Mouse (Mus musculus) hindbrain, embryonic 12.5 days (tissue): Measurements from ENCODE around the gene Pde6c. TPM values are rescaled to one million over a fixed set of nuclear protein-coding genes. Genes with fewer than 3 reads are reported as not detected.

Experiments
- ATAC-seq: fragments of 200-750 bp; cut with Nextera tagmentation; 2 replicates; pipeline ENCODE4 v1.8.0; 2017; ENCODE audit warnings: moderate TSS enrichment; ENCODE audit not compliant: low FRiP score
- H3K27ac ChIP-seq: fragments of 300-500 bp; sonication (generic); 2 replicates; pipeline ENCODE4 v1.5.1; 2016; ENCODE audit warnings: mild to moderate bottlenecking
- H3K27me3 ChIP-seq: fragments of 300-500 bp; sonication (generic); 2 replicates; pipeline ENCODE4 v1.6.1; 2016; ENCODE audit warnings: mild to moderate bottlenecking
- H3K36me3 ChIP-seq: fragments of 300-500 bp; sonication (generic); 2 replicates; pipeline ENCODE4 v1.6.1; 2016; ENCODE audit warnings: mild to moderate bottlenecking
- H3K4me1 ChIP-seq: fragments of 300-500 bp; sonication (generic); 2 replicates; pipeline ENCODE4 v1.6.1; 2016
- H3K4me2 ChIP-seq: fragments of 300-500 bp; sonication (generic); replicated peaks from 2 replicates; pipeline ENCODE4 v1.6.1; 2016; ENCODE audit warnings: mild to moderate bottlenecking
- H3K4me3 ChIP-seq: fragments of 300-500 bp; sonication (generic); 2 replicates; pipeline ENCODE4 v1.5.1; 2016; ENCODE audit warnings: mild to moderate bottlenecking
- H3K9ac ChIP-seq: fragments of 300-500 bp; sonication (generic); 2 replicates; pipeline ENCODE4 v1.6.1; 2016; ENCODE audit warnings: mild to moderate bottlenecking, moderate library complexity
- H3K9me3 ChIP-seq: fragments of 300-500 bp; sonication (generic); replicated peaks from 2 replicates; pipeline ENCODE4 v1.6.1; 2016; ENCODE audit warnings: mild to moderate bottlenecking
- WGBS: fragments of 180-500 bp; shearing (Covaris S2); methylation state at CpG from one replicate; pipeline ENCODE4 v1.1.7; 2016; 5-methylcytosine and 5-hydroxymethylcytosine counted together
- polyA plus RNA-seq: library from polyadenylated mRNA; unstranded; fragments of >200 nt; fragmentation: Nextera tagmentation; extraction: Ambion mirVana; gene quantifications from 2 replicates; pipeline ENCODE4 v1.2.1, GENCODE M21; 2016

Gene Pde6c
- polyA plus RNA-seq, 1 experiment from 2014 or later, result 0.14 TPM

GRCm38 (mm10) chr19:38164633-38165032 is 32.1 kb downstream of the Pde6c start:
- 69% methylated on average over 2 of the region's 2 CpGs for WGBS
- Histone ChIP-seq H3K27me3 (no peaks in the 10 kb centered on the region), H3K36me3 (no peaks in the 10 kb centered on the region), H3K4me3 (no peak overlapping the region), H3K27ac (no peak overlapping the region), H3K9me3 (no peaks in the 10 kb centered on the region), H3K4me1 (no peaks in the 10 kb centered on the region), H3K4me2 (no peak overlapping the region), H3K9ac (no peak overlapping the region)
- no peak for ATAC-seq

- no peak overlapping the region for H3K27ac ChIP-seq
- 92% methylated on average over 9 of the region's 9 CpGs for WGBS
- 0 out of 2 replicates have a peak, but pooled peaks cover 5% of the 10 kb centered on the region for H3K36me3 ChIP-seq
- no peak overlapping the region for H3K4me2 ChIP-seq
- no peak for ATAC-seq
- no peaks in the 10 kb centered on the region for H3K27me3 ChIP-seq
- no peaks in the 10 kb centered on the region for H3K4me1 ChIP-seq
- H3K9ac ChIP-seq, result no peak overlapping the region
- H3K9me3 ChIP-seq, result no peaks in the 10 kb centered on the region
- no peak overlapping the region for H3K4me3 ChIP-seq
Measured at GRCm38 (mm10) chr19:38179675-38180074, 47.1 kb downstream of the Pde6c start.

GRCm38 (mm10) chr19:38186631-38187344 is 54.2 kb downstream of the Pde6c start:
- ATAC-seq, result no peak
- no peak overlapping the region for H3K9ac ChIP-seq
- 91% methylated on average over 5 of the region's 5 CpGs for WGBS

GRCm38 (mm10) chr19:38187345-38187680 is 54.7 kb downstream of the Pde6c start:
- Histone ChIP-seq H3K4me2 (no peak overlapping the region), H3K4me3 (no peak overlapping the region), H3K36me3 (peaks cover 5% of the 10 kb centered on the region), H3K9me3 (no peaks in the 10 kb centered on the region), H3K27ac (no peak overlapping the region), H3K27me3 (no peaks in the 10 kb centered on the region), H3K9ac (no peak overlapping the region), H3K4me1 (no peaks in the 10 kb centered on the region)
- WGBS, result 92% methylated on average over 2 of the region's 2 CpGs
- no peak for ATAC-seq

More at GRCm38 (mm10) chr19:38186631-38187344, 54.2 kb downstream of the Pde6c start:
- H3K4me3 ChIP-seq, result no peak overlapping the region
- H3K4me1 ChIP-seq, result no peaks in the 10 kb centered on the region
- peaks cover 5% of the 10 kb centered on the region for H3K36me3 ChIP-seq
- H3K4me2 ChIP-seq, result no peak overlapping the region
- H3K9me3 ChIP-seq, result no peaks in the 10 kb centered on the region
- H3K27me3 ChIP-seq, result no peaks in the 10 kb centered on the region
- H3K27ac ChIP-seq, result no peak overlapping the region

GRCm38 (mm10) chr19:38190606-38191005 is 58.0 kb downstream of the Pde6c start:
- WGBS, result 93% methylated on average over 3 of the region's 3 CpGs
- ATAC-seq, result no peak
- H3K4me1 ChIP-seq, result no peaks in the 10 kb centered on the region
- H3K36me3 ChIP-seq, result peaks cover 5% of the 10 kb centered on the region
- H3K4me3 ChIP-seq, result no peak overlapping the region
- H3K27ac ChIP-seq, result no peak overlapping the region
- H3K27me3 ChIP-seq, result no peaks in the 10 kb centered on the region
- H3K9ac ChIP-seq, result no peak overlapping the region
- no peaks in the 10 kb centered on the region for H3K9me3 ChIP-seq
- H3K4me2 ChIP-seq, result no peak overlapping the region

- H3K27ac ChIP-seq, result no peak overlapping the region
- no peak for ATAC-seq
- no peak overlapping the region for H3K4me2 ChIP-seq
- peaks cover 4% of the 10 kb centered on the region for H3K36me3 ChIP-seq
- no peak overlapping the region for H3K9ac ChIP-seq
- no peak overlapping the region for H3K4me3 ChIP-seq
- no peaks in the 10 kb centered on the region for H3K27me3 ChIP-seq
- H3K9me3 ChIP-seq, result no peaks in the 10 kb centered on the region
- WGBS, result 88% methylated on average over 5 of the region's 5 CpGs
- no peaks in the 10 kb centered on the region for H3K4me1 ChIP-seq
Measured at GRCm38 (mm10) chr19:38191446-38191845, 58.9 kb downstream of the Pde6c start.

- Histone ChIP-seq H3K36me3 (no peaks in the 10 kb centered on the region), H3K4me1 (no peaks in the 10 kb centered on the region), H3K27ac (no peak overlapping the region), H3K4me2 (no peak overlapping the region), H3K9ac (no peak overlapping the region), H3K4me3 (no peak overlapping the region), H3K9me3 (no peaks in the 10 kb centered on the region), H3K27me3 (no peaks in the 10 kb centered on the region)
- 93% methylated on average over 4 of the region's 4 CpGs for WGBS
- no peak for ATAC-seq
Measured at GRCm38 (mm10) chr19:38195245-38195644, 62.7 kb downstream of the Pde6c start.

GRCm38 (mm10) chr19:38198731-38199130 is 66.2 kb downstream of the Pde6c start:
- Histone ChIP-seq H3K27me3 (no peaks in the 10 kb centered on the region), H3K4me2 (no peak overlapping the region), H3K4me3 (no peak overlapping the region), H3K27ac (no peak overlapping the region), H3K9ac (no peak overlapping the region), H3K36me3 (peaks cover 8% of the 10 kb centered on the region), H3K9me3 (no peaks in the 10 kb centered on the region), H3K4me1 (no peaks in the 10 kb centered on the region)
- ATAC-seq, result no peak
- WGBS, result 92% methylated on average over 5 of the region's 5 CpGs

GRCm38 (mm10) chr19:38206669-38207068 is 74.1 kb downstream of the Pde6c start:
- Histone ChIP-seq H3K4me1 (no peaks in the 10 kb centered on the region), H3K27ac (no peak overlapping the region), H3K4me3 (no peak overlapping the region), H3K4me2 (no peak overlapping the region), H3K36me3 (peaks cover 19% of the 10 kb centered on the region), H3K9ac (no peak overlapping the region), H3K9me3 (no peaks in the 10 kb centered on the region), H3K27me3 (no peaks in the 10 kb centered on the region)
- ATAC-seq, result no peak
- 55% methylated on average over 9 of the region's 9 CpGs for WGBS

GRCm38 (mm10) chr19:38217696-38218095 is 85.1 kb downstream of the Pde6c start:
- no peak for ATAC-seq
- Histone ChIP-seq H3K9ac (no peak overlapping the region), H3K27ac (no peak overlapping the region), H3K4me3 (no peak overlapping the region), H3K4me1 (no peaks in the 10 kb centered on the region), H3K4me2 (no peak overlapping the region), H3K9me3 (no peaks in the 10 kb centered on the region), H3K36me3 (peaks cover 29% of the 10 kb centered on the region), H3K27me3 (no peaks in the 10 kb centered on the region)
- 98% methylated on average over 3 of the region's 3 CpGs for WGBS

- peak overlapping the region; percentile 51 for H3K4me3 ChIP-seq
- WGBS, result 14% methylated on average over 12 of the region's 12 CpGs
- ATAC-seq, result peak; percentile 41
Measured at GRCm38 (mm10) chr19:38223356-38223904, 90.8 kb downstream of the Pde6c start.

GRCm38 (mm10) chr19:38223905-38224684 is 91.5 kb downstream of the Pde6c start, which contains the start of gene Fra10ac1:
Fra10ac1 (minus strand) TSS chr19:38224156.
- Histone ChIP-seq H3K27ac (peak within 1 kb of the TSS; percentile 89), H3K9ac (peak within 1 kb of the TSS; percentile 66), H3K4me1 (peaks cover 7% of the 10 kb centered on the region), H3K4me3 (peak within 1 kb of the TSS; percentile 51), H3K9me3 (no peaks in the 10 kb centered on the region), H3K27me3 (no peaks in the 10 kb centered on the region), H3K36me3 (no peaks in the 10 kb centered on the region), H3K4me2 (peak within 1 kb of the TSS; percentile 65)
- under 1% methylated on average over 49 of the region's 49 CpGs for WGBS
- ATAC-seq, result peak; percentile 96

More at GRCm38 (mm10) chr19:38223356-38223904, 90.8 kb downstream of the Pde6c start:
- peaks cover 7% of the 10 kb centered on the region for H3K4me1 ChIP-seq
- peaks cover 3% of the 10 kb centered on the region for H3K36me3 ChIP-seq
- peak overlapping the region; percentile 66 for H3K9ac ChIP-seq
- no peaks in the 10 kb centered on the region for H3K9me3 ChIP-seq
- peak overlapping the region; percentile 65 for H3K4me2 ChIP-seq
- peak overlapping the region; percentile 89 for H3K27ac ChIP-seq
- H3K27me3 ChIP-seq, result no peaks in the 10 kb centered on the region
